In genomic region chr3:82333128-82333969, GRCm38 (mm10) we compare ENCODE assay signal across 8 mouse cellular contexts. TPM values are rescaled to one million over a fixed set of nuclear protein-coding genes. Genes with fewer than 3 reads are reported as not detected.
DNase-seq lines count a peak whose midpoint lies in the region; ATAC-seq lines count a peak whose summit lies in the region.

No protein-coding gene starts in this region.

- no peaks in the 10 kb centered on the region for H3K36me3 ChIP-seq in embryonic facial prominence, embryonic 15.5 days
- H3K36me3 ChIP-seq in hindbrain, embryonic 10.5 days = no peaks in the 10 kb centered on the region

- ATAC-seq in embryonic facial prominence, embryonic 15.5 days (ENCODE audit: insufficient number of reproducible peaks, low FRiP score, low TSS enrichment, low read depth) = no peak

- no peak overlapping the region for H3K27ac ChIP-seq in embryonic facial prominence, embryonic 15.5 days (replicated peaks)
- H3K27ac ChIP-seq in hindbrain, embryonic 10.5 days = peak overlapping the region; percentile 79

- H3K4me2 ChIP-seq in embryonic facial prominence, embryonic 15.5 days (replicated peaks) = peak overlapping the region; percentile 47

- H3K9ac ChIP-seq in embryonic facial prominence, embryonic 15.5 days = no peak overlapping the region

- H3K4me3 ChIP-seq in embryonic facial prominence, embryonic 15.5 days (replicated peaks) = peak overlapping the region; percentile 27
- H3K4me3 ChIP-seq in hindbrain, embryonic 10.5 days = peak overlapping the region; percentile 45

- DNase-seq in layer of hippocampus, adult 11-12 months (ENCODE audit: low spot score) = peak; percentile 48
- DNase-seq in layer of hippocampus, adult 9-11 months = no peak
- peak; percentile 84 for DNase-seq in brain, adult 2 months (ENCODE audit: low read depth, low spot score)
- peak; percentile 69 for DNase-seq in hindbrain, embryonic 10.5 days (ENCODE audit: low spot score)
- peak; percentile 75 to 76 for DNase-seq in layer of hippocampus, postnatal 10 days (ENCODE audit: low spot score in 2 of 2)
- DNase-seq in lung, postnatal 25 days (ENCODE audit: low spot score) = peak; percentile 60
- peak; percentile 53 to 79 for DNase-seq in right cerebral cortex, postnatal 10 days (ENCODE audit: low spot score in 2 of 2)

- no peaks in the 10 kb centered on the region for H3K27me3 ChIP-seq in embryonic facial prominence, embryonic 15.5 days
- no peaks in the 10 kb centered on the region for H3K27me3 ChIP-seq in hindbrain, embryonic 10.5 days (ENCODE audit: insufficient read depth, poor library complexity, severe bottlenecking)

- no peaks in the 10 kb centered on the region for H3K4me1 ChIP-seq in embryonic facial prominence, embryonic 15.5 days
- no peaks in the 10 kb centered on the region for H3K4me1 ChIP-seq in hindbrain, embryonic 10.5 days (replicated peaks)

- WGBS in embryonic facial prominence, embryonic 15.5 days = 8% methylated on average over 16 of the region's 16 CpGs
- 10% methylated on average over 16 of the region's 16 CpGs for WGBS in hindbrain, embryonic 10.5 days

- no peaks in the 10 kb centered on the region for H3K9me3 ChIP-seq in embryonic facial prominence, embryonic 15.5 days (replicated peaks)
- no peaks in the 10 kb centered on the region for H3K9me3 ChIP-seq in hindbrain, embryonic 10.5 days

RNA-seq across cellular contexts. Expression of gene Map9, which starts 24.5 kb away (rescaled TPM):
- polyA plus RNA-seq in embryonic facial prominence, embryonic 15.5 days (2015; fragmentation: Nextera tagmentation; extraction: Ambion mirVana) = 10.1 and 13.5 TPM in 2 replicates
- polyA plus RNA-seq in hindbrain, embryonic 10.5 days (2016; fragmentation: Nextera tagmentation; extraction: Ambion mirVana) = 6.9 TPM in 2 replicates
- total RNA-seq in layer of hippocampus, postnatal 10 days (2021) = 100 to 1,000 TPM in 1 of 2 experiments, 10 to 100 TPM in 1; 97.1 to 109 TPM
